Mouse (Mus musculus): ENCODE measurements around the gene Agbl5.

DNA sequence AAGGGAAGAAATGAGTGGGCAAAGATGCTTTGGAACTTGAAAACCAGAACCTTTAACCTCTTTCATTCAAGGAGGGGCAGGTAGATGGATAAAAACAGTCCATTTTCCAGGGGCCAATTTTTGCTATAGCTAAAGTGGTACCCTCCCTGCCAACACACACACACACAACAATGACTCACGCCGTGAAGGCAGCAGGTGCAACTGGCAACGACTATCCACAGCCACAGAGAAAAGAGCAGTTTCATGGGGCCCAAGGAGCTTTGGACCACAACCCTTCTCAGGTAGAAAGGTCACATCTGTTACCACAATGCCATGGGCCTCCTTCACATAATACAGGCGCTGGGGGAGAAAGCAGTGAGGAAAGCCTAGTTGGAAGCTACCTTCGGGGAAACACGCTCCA is 67.3 kb downstream of the Agbl5 start:
- TF ChIP-seq CTCF (conservative IDR thresholded peaks at IDR 0.05; ENCODE audit: insufficient read depth, insufficient read length, low read depth, low read length) (no peak), POLR2A (IDR thresholded peaks at IDR 0.05; ENCODE audit: low read depth, low read length) (no peak)
